Mouse (Mus musculus) E14TG2a.4 (cell line): Measurements from ENCODE around the gene Slc5a3.

Source experiments
- CTCF ChIP-seq: conservative IDR thresholded peaks from 2 replicates; pipeline ENCODE4 v1.5.1; 2014; ENCODE audit warnings: low read length
- NANOG ChIP-seq: IDR thresholded peaks from 2 replicates; pipeline ENCODE4 v1.6.1; 2014; ENCODE audit warnings: borderline replicate concordance, low read length, mixed read lengths

DNA sequence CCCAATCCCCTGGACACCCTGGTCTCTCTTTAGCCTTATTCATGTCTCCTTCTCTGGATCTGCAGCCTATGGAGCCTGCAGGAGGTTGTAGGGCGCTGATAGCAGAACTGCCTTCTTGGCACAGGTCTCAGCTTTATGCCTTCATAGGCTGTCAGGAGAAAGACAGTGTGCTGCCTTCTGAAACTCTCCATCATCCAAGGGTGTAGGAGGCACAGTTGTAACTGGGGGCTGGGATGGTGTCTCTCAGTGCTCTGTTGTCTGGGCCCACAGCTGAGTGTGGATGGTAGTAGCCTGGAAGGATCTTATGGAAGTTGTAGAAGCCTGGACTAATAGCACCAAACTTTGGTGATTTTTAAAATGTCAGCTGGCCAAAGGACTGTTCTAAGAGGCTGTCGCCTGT is 46.8 kb downstream of the Slc5a3 start:
- TF ChIP-seq CTCF = no peak
- no peak for TF ChIP-seq NANOG
